Mouse (Mus musculus): Measurements from ENCODE around the gene Nfkbia. TPM values are rescaled to one million over a fixed set of nuclear protein-coding genes. Genes with fewer than 3 reads are reported as not detected.
A peak's percentile ranks its signal among the peaks of the same experiment; 100 is the strongest.

Nfkbia gene
- polyA plus RNA-seq, 1 experiment, result 143 TPM

- Histone ChIP-seq H3K4me3 (ENCODE audit: insufficient read depth, low read length) (no peak overlapping the region), H3K4me1 (ENCODE audit: control insufficient read depth, insufficient read depth, low read length) (0 out of 2 replicates have a peak, but pooled peaks cover 2% of the 10 kb centered on the region), H3K27ac (ENCODE audit: insufficient read depth, low read depth, low read length) (no peak overlapping the region)
- no peak for TF ChIP-seq CTCF (IDR thresholded peaks at IDR 0.05; ENCODE audit: low read depth, low read length)
- no peak for TF ChIP-seq POLR2A (IDR thresholded peaks at IDR 0.05; ENCODE audit: borderline replicate concordance, low read depth, low read length)
These were observed 15.0 kb upstream of the Nfkbia start for GRCm38 (mm10) chr12:55507332-55507935.

- TF ChIP-seq POLR2A (IDR thresholded peaks at IDR 0.05; ENCODE audit: borderline replicate concordance, low read depth, low read length) (no peak), CTCF (IDR thresholded peaks at IDR 0.05; ENCODE audit: low read depth, low read length) (peak; percentile 89)
- H3K4me3 ChIP-seq (ENCODE audit: insufficient read depth, low read length), result no peak overlapping the region
- no peak overlapping the region for H3K27ac ChIP-seq (ENCODE audit: insufficient read depth, low read depth, low read length)
- no peaks in the 10 kb centered on the region for H3K4me1 ChIP-seq (ENCODE audit: control insufficient read depth, insufficient read depth, low read length)
These were observed 13.5 kb upstream of the Nfkbia start for GRCm38 (mm10) chr12:55506029-55506330.

GRCm38 (mm10) chr12:55505314-55506028 lies 13.0 kb upstream of the Nfkbia start:
- Histone ChIP-seq H3K27ac (ENCODE audit: insufficient read depth, low read depth, low read length) (no peak overlapping the region), H3K4me3 (ENCODE audit: insufficient read depth, low read length) (no peak overlapping the region), H3K4me1 (ENCODE audit: control insufficient read depth, insufficient read depth, low read length) (no peaks in the 10 kb centered on the region)
- TF ChIP-seq CTCF (IDR thresholded peaks at IDR 0.05; ENCODE audit: low read depth, low read length), result no peak
- no peak for TF ChIP-seq POLR2A (IDR thresholded peaks at IDR 0.05; ENCODE audit: borderline replicate concordance, low read depth, low read length)

GRCm38 (mm10) chr12:55499031-55499430 lies 6.6 kb upstream of the Nfkbia start:
- H3K4me3 ChIP-seq (ENCODE audit: insufficient read depth, low read length), result no peak overlapping the region
- H3K27ac ChIP-seq (ENCODE audit: insufficient read depth, low read depth, low read length), result no peak overlapping the region
- TF ChIP-seq POLR2A (IDR thresholded peaks at IDR 0.05; ENCODE audit: borderline replicate concordance, low read depth, low read length), result no peak
- TF ChIP-seq CTCF (IDR thresholded peaks at IDR 0.05; ENCODE audit: low read depth, low read length), result peak; percentile 87
- H3K4me1 ChIP-seq (ENCODE audit: control insufficient read depth, insufficient read depth, low read length), result peaks cover 3% of the 10 kb centered on the region

- H3K4me3 ChIP-seq (ENCODE audit: insufficient read depth, low read length), result no peak overlapping the region
- H3K4me1 ChIP-seq (ENCODE audit: control insufficient read depth, insufficient read depth, low read length), result peaks cover 13% of the 10 kb centered on the region
- no peak overlapping the region for H3K27ac ChIP-seq (ENCODE audit: insufficient read depth, low read depth, low read length)
- TF ChIP-seq POLR2A (IDR thresholded peaks at IDR 0.05; ENCODE audit: borderline replicate concordance, low read depth, low read length), result no peak
- TF ChIP-seq CTCF (IDR thresholded peaks at IDR 0.05; ENCODE audit: low read depth, low read length), result no peak
These were observed 5.3 kb upstream of the Nfkbia start for GRCm38 (mm10) chr12:55497737-55498136.

GRCm38 (mm10) chr12:55495902-55496605 lies 3.6 kb upstream of the Nfkbia start:
- TF ChIP-seq CTCF (IDR thresholded peaks at IDR 0.05; ENCODE audit: low read depth, low read length), result no peak
- no peak for TF ChIP-seq POLR2A (IDR thresholded peaks at IDR 0.05; ENCODE audit: borderline replicate concordance, low read depth, low read length)
- peaks cover 13% of the 10 kb centered on the region for H3K4me1 ChIP-seq (ENCODE audit: control insufficient read depth, insufficient read depth, low read length)
- no peak overlapping the region for H3K27ac ChIP-seq (ENCODE audit: insufficient read depth, low read depth, low read length)
- no peak overlapping the region for H3K4me3 ChIP-seq (ENCODE audit: insufficient read depth, low read length)

- TF ChIP-seq CTCF (IDR thresholded peaks at IDR 0.05; ENCODE audit: low read depth, low read length), result peak; percentile 54
- TF ChIP-seq POLR2A (IDR thresholded peaks at IDR 0.05; ENCODE audit: borderline replicate concordance, low read depth, low read length), result no peak
- no peak overlapping the region for H3K4me3 ChIP-seq (ENCODE audit: insufficient read depth, low read length)
- H3K27ac ChIP-seq (ENCODE audit: insufficient read depth, low read depth, low read length), result no peak overlapping the region
- H3K4me1 ChIP-seq (ENCODE audit: control insufficient read depth, insufficient read depth, low read length), result peaks cover 18% of the 10 kb centered on the region
These were observed 2.9 kb upstream of the Nfkbia start for GRCm38 (mm10) chr12:55495114-55495901.

- TF ChIP-seq CTCF (IDR thresholded peaks at IDR 0.05; ENCODE audit: low read depth, low read length), result no peak
- Histone ChIP-seq H3K27ac (ENCODE audit: insufficient read depth, low read depth, low read length) (peak overlapping the region; percentile 99), H3K4me1 (ENCODE audit: control insufficient read depth, insufficient read depth, low read length) (peaks cover 23% of the 10 kb centered on the region), H3K4me3 (ENCODE audit: insufficient read depth, low read length) (peak overlapping the region; percentile 97)
These were observed 934 bp upstream of the Nfkbia start for GRCm38 (mm10) chr12:55493381-55493780.

- TF ChIP-seq CTCF (IDR thresholded peaks at IDR 0.05; ENCODE audit: low read depth, low read length) (no peak), POLR2A (IDR thresholded peaks at IDR 0.05; ENCODE audit: borderline replicate concordance, low read depth, low read length) (no peak)
- Histone ChIP-seq H3K4me3 (ENCODE audit: insufficient read depth, low read length) (peak overlapping the region; percentile 97), H3K4me1 (ENCODE audit: control insufficient read depth, insufficient read depth, low read length) (peaks cover 27% of the 10 kb centered on the region), H3K27ac (ENCODE audit: insufficient read depth, low read depth, low read length) (peak overlapping the region; percentile 99)
These were observed 494 bp upstream of the Nfkbia start for GRCm38 (mm10) chr12:55492941-55493340.

Data from bone marrow macrophage, adult 2 months (primary cell).